ENCODE assay signal across 9 mouse cellular contexts in the genomic region with DNA sequence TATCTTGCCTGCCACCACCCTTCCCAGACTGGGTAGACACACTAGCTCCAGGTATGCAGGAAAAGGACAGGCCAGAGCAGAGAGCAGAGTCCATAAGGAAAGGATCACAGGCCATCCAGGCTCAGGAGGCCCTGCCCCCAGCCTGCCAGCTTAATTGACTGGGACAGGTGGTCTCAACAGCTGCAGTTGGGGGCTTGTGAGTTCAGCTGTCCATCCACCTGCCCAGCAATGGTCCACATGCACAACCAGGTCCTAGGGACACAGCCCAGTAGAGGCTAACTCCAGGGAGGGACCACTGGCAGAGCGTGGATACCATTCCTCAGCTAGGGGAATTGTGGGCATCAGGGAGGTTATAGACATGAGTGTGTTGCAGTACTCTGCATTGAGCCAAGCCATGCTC. TPM values are rescaled to one million over a fixed set of nuclear protein-coding genes. Genes with fewer than 3 reads are reported as not detected.
DNase-seq lines count a peak whose midpoint lies in the region; ATAC-seq and TF ChIP-seq lines count a peak whose summit lies in the region.
"Had no signal": no experiment of that assay in that cellular context is flagged by ENCODE, and none has a peak within 500 bp of the region (broad histone marks: within the 10 kb centered on the region; RNA-seq: fewer than 3 reads in every experiment).

No protein-coding gene starts in this region.

- peak overlapping the region; percentile 92 for H3K27ac ChIP-seq in heart, embryonic 16.5 days (ENCODE audit: low read length)
- peak overlapping the region; percentile 75; the same call in 1 of the 2 replicates for H3K27ac ChIP-seq in midbrain, embryonic 10.5 days (replicated peaks)
- no peak overlapping the region for H3K27ac ChIP-seq in midbrain, embryonic 15.5 days
- peak overlapping the region; percentile 96 for H3K27ac ChIP-seq in embryonic fibroblast, embryonic 13.5 days (ENCODE audit: insufficient read depth, low read length)
- H3K27ac ChIP-seq in stomach, embryonic 15.5 days: peak overlapping the region; percentile 85

- H3K27me3 ChIP-seq in heart, embryonic 16.5 days (ENCODE audit: control insufficient read depth, insufficient read depth, low read length): no peaks in the 10 kb centered on the region
- H3K27me3 ChIP-seq in midbrain, embryonic 10.5 days (ENCODE audit: low read depth, poor library complexity, severe bottlenecking): no peaks in the 10 kb centered on the region
- no peaks in the 10 kb centered on the region for H3K27me3 ChIP-seq in midbrain, embryonic 15.5 days (replicated peaks)
- no peaks in the 10 kb centered on the region for H3K27me3 ChIP-seq in stomach, embryonic 15.5 days (replicated peaks)

- no peaks in the 10 kb centered on the region for H3K9me3 ChIP-seq in heart, embryonic 16.5 days (replicated peaks; ENCODE audit: control insufficient read depth, low read length)
- H3K9me3 ChIP-seq in midbrain, embryonic 10.5 days (replicated peaks): no peaks in the 10 kb centered on the region
- H3K9me3 ChIP-seq in midbrain, embryonic 15.5 days: no peaks in the 10 kb centered on the region
- no peaks in the 10 kb centered on the region for H3K9me3 ChIP-seq in stomach, embryonic 15.5 days

- TF ChIP-seq CTCF in embryonic fibroblast, embryonic 13.5 days (IDR thresholded peaks at IDR 0.05; ENCODE audit: borderline replicate concordance, insufficient read depth, low read length): no peak

- WGBS in heart, embryonic 16.5 days: 92% methylated on average over 1 of the region's 1 CpGs
- WGBS in midbrain, embryonic 10.5 days: 93% methylated on average over 1 of the region's 1 CpGs
- 89% methylated on average over 1 of the region's 1 CpGs for WGBS in midbrain, embryonic 15.5 days
- 97% methylated on average over 1 of the region's 1 CpGs for WGBS in stomach, embryonic 15.5 days

- H3K4me2 ChIP-seq in heart, embryonic 16.5 days (ENCODE audit: low read depth, low read length): no peak overlapping the region
- H3K4me2 ChIP-seq in midbrain, embryonic 15.5 days: no peak overlapping the region
- H3K4me2 ChIP-seq in stomach, embryonic 15.5 days: no peak overlapping the region

- H3K4me1 ChIP-seq in heart, embryonic 16.5 days (ENCODE audit: control insufficient read depth, insufficient read depth, low read length): peaks cover 34% of the 10 kb centered on the region
- peaks cover 33% of the 10 kb centered on the region for H3K4me1 ChIP-seq in midbrain, embryonic 10.5 days
- peaks cover 33% of the 10 kb centered on the region for H3K4me1 ChIP-seq in midbrain, embryonic 15.5 days
- H3K4me1 ChIP-seq in embryonic fibroblast, embryonic 13.5 days (ENCODE audit: control insufficient read depth, insufficient read depth, low read length): peaks cover 34% of the 10 kb centered on the region
- H3K4me1 ChIP-seq in stomach, embryonic 15.5 days: peaks cover 22% of the 10 kb centered on the region

- no peak for DNase-seq in heart, postnatal 14 days
- DNase-seq in midbrain, embryonic 10.5 days (ENCODE audit: low spot score): no peak
- DNase-seq in frontal cortex, postnatal 36 days (ENCODE audit: low spot score in 2 of 2): no peak
- no peak for DNase-seq in adrenal gland, adult (ENCODE audit: inconsistent age in 2 of 2, low spot score in 1 of 2)
- DNase-seq: gastrocnemius, postnatal 25 days had no signal

- H3K4me3 ChIP-seq in heart, embryonic 16.5 days (ENCODE audit: low read length): no peak overlapping the region
- no peak overlapping the region for H3K4me3 ChIP-seq in midbrain, embryonic 10.5 days
- H3K4me3 ChIP-seq in midbrain, embryonic 15.5 days: no peak overlapping the region
- H3K4me3 ChIP-seq in embryonic fibroblast, embryonic 13.5 days (ENCODE audit: insufficient read depth, low read length): no peak overlapping the region
- H3K4me3 ChIP-seq in stomach, embryonic 15.5 days (replicated peaks): no peak overlapping the region

- no peak for ATAC-seq in heart, embryonic 16.5 days (replicated peaks; ENCODE audit: extremely low read depth, insufficient read depth, low FRiP score)
- no peak for ATAC-seq in midbrain, embryonic 15.5 days (replicated peaks)
- ATAC-seq in stomach, embryonic 15.5 days (ENCODE audit: insufficient read depth, low FRiP score, low read depth): no peak

- H3K36me3 ChIP-seq in heart, embryonic 16.5 days (ENCODE audit: control insufficient read depth, insufficient read depth): peaks cover 8% of the 10 kb centered on the region
- H3K36me3 ChIP-seq in midbrain, embryonic 10.5 days: peaks cover 97% of the 10 kb centered on the region
- peaks cover 37% of the 10 kb centered on the region for H3K36me3 ChIP-seq in midbrain, embryonic 15.5 days (replicated peaks)
- H3K36me3 ChIP-seq in stomach, embryonic 15.5 days: peaks cover 21% of the 10 kb centered on the region

- intact Hi-C loops in heart, postnatal 14 days (cut with DNase I): loop anchor here (2.0 kb wide), 1 partner anchor 15 kb away; no protein-coding TSS in a partner anchor

- no peak for TF ChIP-seq POLR2A in embryonic fibroblast, embryonic 13.5 days (IDR thresholded peaks at IDR 0.05; ENCODE audit: low read depth, low read length)

- H3K9ac ChIP-seq in heart, embryonic 16.5 days (ENCODE audit: low read length): peak overlapping the region; percentile 63
- H3K9ac ChIP-seq in midbrain, embryonic 15.5 days: no peak overlapping the region
- H3K9ac ChIP-seq in stomach, embryonic 15.5 days: no peak overlapping the region

RNA-seq across cellular contexts. Expression of a gene that starts 16.6 kb away (rescaled TPM):
- 7.5 and 12.2 TPM in 2 replicates for polyA plus RNA-seq in heart, embryonic 16.5 days (2015; fragmentation: Nextera tagmentation; extraction: Ambion mirVana)
- 10 to 100 TPM; 26.2 to 32.6 TPM for total RNA-seq in heart, postnatal 14 days (2021)
- 24.3 and 30.4 TPM in 2 replicates for polyA plus RNA-seq in midbrain, embryonic 10.5 days (2016; fragmentation: Nextera tagmentation; extraction: Ambion mirVana)
- polyA plus RNA-seq in midbrain, embryonic 15.5 days (2015; fragmentation: Nextera tagmentation; extraction: Ambion mirVana): 85.3 and 88.3 TPM in 2 replicates
- 161 and 176 TPM in 2 replicates for polyA plus RNA-seq in embryonic fibroblast, embryonic 13.5 days (2011; ENCODE audit: insufficient read length, low read depth, missing spikeins)
- polyA plus RNA-seq in stomach, embryonic 15.5 days (2015; fragmentation: Nextera tagmentation; extraction: Ambion mirVana): 19.9 and 20.6 TPM in 2 replicates
